ENCODE assay signal across 28 mouse cellular contexts in the genomic region with DNA sequence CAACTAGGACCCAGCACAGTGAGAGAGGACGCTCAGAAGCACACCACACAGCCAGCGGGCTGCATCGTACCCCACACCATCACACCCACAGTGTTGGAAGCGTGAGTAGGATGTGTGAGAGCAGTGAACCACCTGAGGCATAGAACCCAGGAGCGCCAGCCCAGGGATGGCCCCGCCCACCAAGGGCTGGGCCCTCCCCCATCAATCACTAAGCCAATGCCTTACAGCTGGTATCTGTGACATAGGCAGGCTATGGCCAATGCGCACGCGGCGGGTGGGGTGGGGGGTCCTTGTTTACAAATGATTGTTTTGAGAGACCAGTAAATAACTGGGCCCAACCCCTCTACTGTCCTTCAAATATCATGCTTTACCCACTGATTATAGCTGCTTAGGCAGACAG. TPM values are rescaled to one million over a fixed set of nuclear protein-coding genes. Genes with fewer than 3 reads are reported as not detected.
A peak's percentile ranks its signal among the peaks of the same experiment; 100 is the strongest.
DNase-seq lines count a peak whose midpoint lies in the region; ATAC-seq lines count a peak whose summit lies in the region.
"Had no signal": no experiment of that assay in that cellular context is flagged by ENCODE, and none has a peak within 500 bp of the region (broad histone marks: within the 10 kb centered on the region; RNA-seq: fewer than 3 reads in every experiment).

No protein-coding gene starts in this region.

- no peaks in the 10 kb centered on the region for H3K36me3 ChIP-seq in heart, embryonic 15.5 days
- peaks cover 9% of the 10 kb centered on the region for H3K36me3 ChIP-seq in megakaryocyte, embryonic 14.5 days (replicated peaks; ENCODE audit: low read length)
- H3K36me3 ChIP-seq: embryonic facial prominence, embryonic 15.5 days; forebrain, embryonic 10.5 days; intestine, embryonic 15.5 days had no signal

- 65% methylated on average over 10 of the region's 10 CpGs for WGBS in heart, embryonic 15.5 days

- peak overlapping the region; percentile 94 for H3K27ac ChIP-seq in heart, embryonic 15.5 days
- H3K27ac ChIP-seq: embryonic facial prominence, embryonic 15.5 days; forebrain, embryonic 10.5 days; hindbrain, embryonic 14.5 days; intestine, embryonic 15.5 days had no signal

- no peaks in the 10 kb centered on the region for H3K9me3 ChIP-seq in heart, embryonic 15.5 days (replicated peaks)
- H3K9me3 ChIP-seq in megakaryocyte, embryonic 14.5 days: no peaks in the 10 kb centered on the region
- H3K9me3 ChIP-seq: embryonic facial prominence, embryonic 15.5 days; forebrain, embryonic 10.5 days; intestine, embryonic 15.5 days had no signal

- no peak overlapping the region for H3K9ac ChIP-seq in heart, embryonic 15.5 days
- H3K9ac ChIP-seq: embryonic facial prominence, embryonic 15.5 days; hindbrain, embryonic 14.5 days; intestine, embryonic 15.5 days had no signal

- ATAC-seq in frontal cortex, adult (ENCODE audit: low TSS enrichment): peak; percentile 14; the same call in 1 of the 2 replicates
- ATAC-seq in heart, embryonic 15.5 days (replicated peaks; ENCODE audit: insufficient number of reproducible peaks, insufficient read depth, low FRiP score, low read depth): no peak
- no peak for ATAC-seq in megakaryocyte, adult 5-6 weeks (ENCODE audit: poor library complexity, severe bottlenecking)
- ATAC-seq in erythroid progenitor cell, adult 5-6 weeks (replicated peaks; ENCODE audit: low FRiP score, poor library complexity, severe bottlenecking): no peak
- ATAC-seq: intestine, embryonic 15.5 days had no signal

- peaks cover 90% of the 10 kb centered on the region for H3K4me1 ChIP-seq in heart, embryonic 15.5 days (replicated peaks)
- peaks cover 100% of the 10 kb centered on the region for H3K4me1 ChIP-seq in megakaryocyte, embryonic 14.5 days

- DNase-seq in frontal cortex, postnatal 10 days (ENCODE audit: low spot score in 2 of 2): no peak
- no peak for DNase-seq in heart, adult 9 months (ENCODE audit: low spot score in 2 of 2)
- DNase-seq in cerebellum, postnatal 10 days: no peak
- DNase-seq: adrenal gland, postnatal 36 days; cerebellum, adult 18-20 months; cerebellum, postnatal 36 days; gastrocnemius, postnatal 14 days; layer of hippocampus, postnatal 36 days; liver; lung, adult 18-20 months; lung, postnatal 14 days; retina, postnatal 1 day; thymus, adult 2 months had no signal

- H3K4me2 ChIP-seq in heart, embryonic 15.5 days: no peak overlapping the region
- H3K4me2 ChIP-seq: embryonic facial prominence, embryonic 15.5 days; hindbrain, embryonic 14.5 days; intestine, embryonic 15.5 days had no signal

- no peak overlapping the region for H3K4me3 ChIP-seq in heart, embryonic 15.5 days
- H3K4me3 ChIP-seq in megakaryocyte, embryonic 14.5 days (replicated peaks): peak overlapping the region; percentile 34
- H3K4me3 ChIP-seq: embryonic facial prominence, embryonic 15.5 days; forebrain, embryonic 10.5 days; intestine, embryonic 15.5 days had no signal

- H3K27me3 ChIP-seq in heart, embryonic 15.5 days: no peaks in the 10 kb centered on the region
- no peaks in the 10 kb centered on the region for H3K27me3 ChIP-seq in megakaryocyte, embryonic 14.5 days (replicated peaks)
- H3K27me3 ChIP-seq: embryonic facial prominence, embryonic 15.5 days; intestine, embryonic 15.5 days had no signal

RNA-seq across cellular contexts. Expression of a gene that starts 34.5 kb away (rescaled TPM):
- polyA plus RNA-seq in heart, embryonic 15.5 days (2015; fragmentation: Nextera tagmentation; extraction: Ambion mirVana): 0.83 and 1.5 TPM in 2 replicates
- polyA plus RNA-seq in megakaryocyte, embryonic 14.5 days (2012; ENCODE audit: insufficient read depth, low replicate concordance): 1.6 and 3.5 TPM in 2 replicates
- total RNA-seq in megakaryocyte, adult 5-6 weeks (2015): not detected in 2 replicates
- total RNA-seq in megakaryocyte, adult 5-6 weeks (2017): not detected in 2 replicates
- total RNA-seq in erythroid progenitor cell, adult 5-6 weeks (2015; ENCODE audit: low replicate concordance): not detected in 2 replicates
- not detected in 2 replicates for total RNA-seq in erythroid progenitor cell, adult 5-6 weeks (2017; ENCODE audit: low replicate concordance)
- total RNA-seq: MEL had no signal

RNA-seq across cellular contexts. Expression of a gene that starts 46.0 kb away (rescaled TPM):
- not detected in 2 replicates for polyA plus RNA-seq in heart, embryonic 15.5 days (2015; fragmentation: Nextera tagmentation; extraction: Ambion mirVana)
- polyA plus RNA-seq in megakaryocyte, embryonic 14.5 days (2012; ENCODE audit: insufficient read depth, low replicate concordance): not detected in 2 replicates
- total RNA-seq in megakaryocyte, adult 5-6 weeks (2015): not detected in 2 replicates
- not detected in 2 replicates for total RNA-seq in megakaryocyte, adult 5-6 weeks (2017)
- not detected in 2 replicates for total RNA-seq in erythroid progenitor cell, adult 5-6 weeks (2015; ENCODE audit: low replicate concordance)
- total RNA-seq in erythroid progenitor cell, adult 5-6 weeks (2017; ENCODE audit: low replicate concordance): 1.3 TPM in 1 of 2 replicates, not detected in the other
- total RNA-seq: adrenal gland, postnatal 36 days; gastrocnemius, postnatal 14 days; heart, adult 8-10 months; layer of hippocampus, postnatal 36 days; left cerebral cortex, postnatal 25 days; MEL had no signal
- polyA plus RNA-seq: embryonic facial prominence, embryonic 15.5 days; forebrain, embryonic 10.5 days; hindbrain, embryonic 14.5 days; intestine, embryonic 15.5 days; kidney, embryonic 14.5 days; stomach, embryonic 16.5 days; urinary bladder, adult 2 months had no signal
